Mouse (Mus musculus): ENCODE results near the gene Zfp825. TPM values are rescaled to one million over a fixed set of nuclear protein-coding genes. Genes with fewer than 3 reads are reported as not detected.

Gene Zfp825
- total RNA-seq, 2 experiments from 2014 or later: 13.2 to 13.7 TPM

Other genes with a start within 250 kb of the Zfp825 start
- gene Ahrr, start 201.7 kb downstream of the Zfp825 start, total RNA-seq (2021): 1 to 10 TPM; 2.3 to 2.4 TPM
- gene Pdcd6, start 176.4 kb downstream of the Zfp825 start, total RNA-seq (2021): 100 to 1,000 TPM; 143 to 145 TPM
- 100 to 1,000 TPM; 450 to 473 TPM for gene Sdha, start 143.7 kb downstream of the Zfp825 start, total RNA-seq (2021)
- 10 to 100 TPM; 48.3 to 50.8 TPM for gene Ccdc127, start 143.7 kb downstream of the Zfp825 start, total RNA-seq (2021)
- gene Lrrc14b, start 130.0 kb downstream of the Zfp825 start, total RNA-seq (2021): 1 to 10 TPM in 1 of 2 experiments, under 1 TPM in 1; 0.78 to 1.5 TPM
- 1 to 10 TPM; 2.9 to 3.3 TPM for gene Zfp72, start 103.2 kb downstream of the Zfp825 start, total RNA-seq (2021)
- 100 to 1,000 TPM; 682 to 698 TPM for gene Ftl1-ps1, start 94.3 kb downstream of the Zfp825 start, total RNA-seq (2021)
- 10 to 100 TPM; 69.9 to 71.8 TPM for gene Erap1, start 145.6 kb upstream of the Zfp825 start, total RNA-seq (2021)

All from adrenal gland, postnatal 4 days (tissue).